Mouse (Mus musculus): ENCODE data around the gene Myom1.
A peak's percentile ranks its signal among the peaks of the same experiment; 100 is the strongest.

Gene Myom1

GRCm38 (mm10) chr17:70991706-70992625, 10.5 kb upstream of the Myom1 start:
- DNase-seq (ENCODE audit: low read depth, low spot score), result peak; percentile 52

- DNase-seq (ENCODE audit: low read depth, low spot score), result no peak
These were observed 9.8 kb upstream of the Myom1 start for GRCm38 (mm10) chr17:70992662-70993061.

GRCm38 (mm10) chr17:70993385-70993807, 9.0 kb upstream of the Myom1 start:
- DNase-seq (ENCODE audit: low read depth, low spot score), result peak; percentile 30

DNA sequence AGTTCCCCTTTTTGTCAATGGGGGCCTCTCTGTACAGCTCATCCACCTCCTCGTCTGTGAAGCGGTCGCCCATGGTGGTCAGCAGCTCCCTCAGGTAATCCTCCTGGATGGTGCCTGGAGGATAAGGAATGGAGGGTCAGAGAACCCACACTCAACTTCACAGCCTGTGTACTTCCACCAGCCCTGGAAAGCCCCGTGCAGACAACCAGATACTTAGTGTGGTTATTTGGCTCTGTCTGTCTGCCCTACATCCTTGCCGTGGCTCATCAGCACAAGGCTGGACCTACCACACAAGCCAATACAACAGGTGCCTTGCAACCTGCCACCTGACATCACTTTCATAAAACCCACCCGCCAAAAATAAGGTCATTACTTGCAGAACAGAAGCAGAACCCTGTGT, 7.8 kb upstream of the Myom1 start:
- DNase-seq (ENCODE audit: low read depth, low spot score), result no peak

DNA sequence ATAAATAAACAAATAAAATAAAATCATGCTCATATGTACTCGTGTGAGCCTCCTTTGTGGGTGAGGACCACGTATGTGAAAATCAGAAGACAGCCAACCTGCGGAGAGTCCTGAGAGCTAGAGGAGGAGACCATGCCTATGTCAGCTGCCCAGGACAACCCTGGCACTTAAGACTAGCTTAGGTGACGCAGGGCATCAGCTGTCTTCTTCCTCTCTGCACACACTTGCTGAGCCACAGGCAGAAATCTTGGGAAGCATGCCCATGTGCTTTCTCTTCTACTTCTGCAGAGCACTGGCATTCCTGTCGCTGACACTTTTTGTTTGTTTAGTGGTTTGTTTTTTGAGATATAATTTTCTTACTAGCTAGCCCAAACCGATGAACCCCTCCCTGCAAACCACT, 6.9 kb upstream of the Myom1 start:
- DNase-seq (ENCODE audit: low read depth, low spot score), result no peak

DNA sequence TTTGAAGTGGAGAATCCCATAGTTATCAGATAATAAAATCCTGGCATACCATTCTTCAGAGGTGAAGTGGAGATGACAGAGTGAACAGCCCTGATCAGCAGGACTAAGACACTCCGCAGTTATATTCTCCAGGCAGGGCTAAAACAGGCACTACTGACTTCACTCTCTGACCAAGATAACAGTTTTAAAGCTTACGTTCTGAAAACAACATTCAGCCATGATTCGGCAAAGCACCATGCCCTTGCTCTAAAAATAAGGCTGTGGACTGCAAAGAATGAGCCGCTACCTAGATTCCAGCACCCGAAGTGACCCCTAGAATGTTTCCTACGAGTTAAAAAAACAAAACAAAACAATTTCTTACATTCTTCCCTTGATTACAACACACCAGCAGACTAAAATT, 4.6 kb upstream of the Myom1 start:
- no peak for DNase-seq (ENCODE audit: low read depth, low spot score)

GRCm38 (mm10) chr17:70998400-70998975, 3.9 kb upstream of the Myom1 start:
- DNase-seq (ENCODE audit: low read depth, low spot score), result no peak

- DNase-seq (ENCODE audit: low read depth, low spot score), result peak; percentile 28
These were observed 3.2 kb upstream of the Myom1 start for GRCm38 (mm10) chr17:70999187-70999586.

DNA sequence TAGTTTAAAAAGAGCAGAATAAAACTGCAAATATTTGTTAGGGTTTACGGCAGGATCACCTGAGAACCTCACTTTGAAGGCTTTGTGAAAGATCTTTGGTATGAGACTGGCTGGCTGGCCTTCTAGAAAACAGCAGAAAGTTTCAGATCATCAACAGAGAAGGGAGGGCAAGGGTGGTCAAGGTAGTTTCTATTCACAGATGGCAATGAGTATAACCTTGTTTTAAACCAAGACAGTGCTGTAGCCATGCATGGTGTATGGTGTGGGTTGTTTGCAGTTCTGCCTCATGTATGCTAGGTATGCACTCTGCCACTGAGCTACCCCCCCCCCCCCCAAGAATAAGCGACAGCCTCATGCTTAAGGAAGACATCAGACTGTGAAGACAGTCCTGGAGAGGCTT, 2.2 kb upstream of the Myom1 start:
- DNase-seq (ENCODE audit: low read depth, low spot score), result no peak

DNA sequence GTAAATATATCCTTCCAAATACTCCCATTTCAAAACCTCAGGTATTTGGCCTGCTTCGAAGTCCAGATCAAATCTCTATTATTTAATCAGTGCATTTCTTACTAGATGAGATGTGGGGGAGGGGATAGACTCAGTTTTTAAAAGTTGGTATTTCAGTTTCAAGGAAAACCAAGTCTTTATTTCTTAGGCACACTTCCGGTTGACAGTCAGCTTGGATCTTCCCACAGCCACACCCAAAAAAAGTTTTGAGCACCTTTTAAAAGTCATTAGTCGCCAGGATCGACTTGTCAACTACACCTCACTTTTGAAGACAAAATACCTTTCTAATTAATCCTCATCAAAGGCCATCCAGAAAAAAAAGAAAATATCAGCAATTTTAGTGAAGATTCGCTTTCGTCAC, 1.4 kb upstream of the Myom1 start:
- DNase-seq (ENCODE audit: low read depth, low spot score), result no peak

- DNase-seq (ENCODE audit: low read depth, low spot score), result peak; percentile 47
These were observed 743 bp upstream of the Myom1 start for GRCm38 (mm10) chr17:71001699-71002080.

DNA sequence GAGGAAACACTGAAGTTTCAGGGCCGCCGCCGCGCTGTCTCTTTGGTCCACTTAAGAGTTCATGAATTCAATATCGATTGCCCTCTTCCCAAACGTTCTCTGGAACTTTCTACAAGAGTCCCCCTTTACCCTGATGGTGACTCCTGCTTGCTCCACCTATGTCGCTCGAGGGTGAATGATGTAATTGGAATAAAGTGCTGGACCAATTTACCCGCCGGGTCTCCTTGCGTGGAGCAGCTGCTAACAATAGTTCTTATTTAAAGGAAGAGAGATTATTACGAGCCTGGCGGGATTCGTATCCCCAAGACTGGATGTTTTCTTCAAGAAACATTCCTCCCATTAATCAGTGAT, 286 bp downstream of the Myom1 start, which contains the start of gene Myl12a:
Gene Myl12a, minus strand, starts transcription at position 135 of the 351 bp plus-strand sequence.
- DNase-seq (ENCODE audit: low read depth, low spot score), result no peak

GRCm38 (mm10) chr17:71003112-71003511, 679 bp downstream of the Myom1 start:
- DNase-seq (ENCODE audit: low read depth, low spot score), result no peak

GRCm38 (mm10) chr17:71003721-71004120, 1.3 kb downstream of the Myom1 start:
- no peak for DNase-seq (ENCODE audit: low read depth, low spot score)

DNA sequence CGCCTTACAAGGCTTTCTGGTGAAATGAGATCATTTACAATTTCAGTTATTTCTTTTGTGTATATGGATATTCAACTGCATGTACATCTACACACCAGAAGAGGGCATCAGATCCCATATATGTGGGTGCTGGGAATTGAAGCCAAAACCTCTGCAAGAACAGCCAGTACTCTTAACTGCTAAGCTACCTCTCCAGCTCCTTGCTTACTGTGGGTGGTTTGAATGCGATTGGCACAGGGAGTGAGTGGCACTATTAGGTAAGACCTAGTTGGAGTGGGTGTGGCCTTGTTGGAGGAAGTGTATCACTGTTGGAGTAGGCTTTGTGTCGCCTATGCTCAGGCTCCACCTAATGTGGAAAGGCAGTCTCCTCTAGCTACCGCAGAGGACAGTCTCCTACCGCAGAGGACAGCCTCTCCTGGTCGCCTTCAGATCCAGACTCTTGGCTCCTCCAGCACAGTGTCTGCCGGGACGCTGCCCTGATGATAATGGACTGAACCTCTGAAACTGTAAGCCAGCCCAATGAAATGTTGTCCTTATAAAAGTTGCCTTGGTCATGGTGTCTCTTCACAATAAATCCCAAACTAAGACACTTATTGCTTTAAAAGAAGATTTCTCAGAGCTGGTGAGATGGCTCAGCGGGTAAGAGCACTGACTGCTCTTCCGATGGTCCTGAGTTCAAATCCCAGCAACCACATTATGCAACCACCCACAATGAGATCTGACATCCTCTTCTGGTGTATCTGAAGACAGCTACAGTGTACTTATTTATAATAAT, 1.9 kb downstream of the Myom1 start:
- no peak for DNase-seq (ENCODE audit: low read depth, low spot score)

- no peak for DNase-seq (ENCODE audit: low read depth, low spot score)
These were observed 4.5 kb downstream of the Myom1 start for GRCm38 (mm10) chr17:71006976-71007375.

GRCm38 (mm10) chr17:71008676-71009075, 6.2 kb downstream of the Myom1 start:
- no peak for DNase-seq (ENCODE audit: low read depth, low spot score)

GRCm38 (mm10) chr17:71009751-71010150, 7.3 kb downstream of the Myom1 start:
- no peak for DNase-seq (ENCODE audit: low read depth, low spot score)

GRCm38 (mm10) chr17:71010646-71011242, 8.3 kb downstream of the Myom1 start:
- no peak for DNase-seq (ENCODE audit: low read depth, low spot score)

- DNase-seq (ENCODE audit: low read depth, low spot score), result no peak
These were observed 9.7 kb downstream of the Myom1 start for GRCm38 (mm10) chr17:71011931-71012662.

- no peak for DNase-seq (ENCODE audit: low read depth, low spot score)
These were observed 10.7 kb downstream of the Myom1 start for GRCm38 (mm10) chr17:71013105-71013504.
